Mouse (Mus musculus): ENCODE measurements around the gene Txndc5. TPM values are rescaled to one million over a fixed set of nuclear protein-coding genes. Genes with fewer than 3 reads are reported as not detected.

Txndc5 gene
- polyA plus RNA-seq, 1 experiment from 2014 or later: 106 TPM

GRCm38 (mm10) chr13:38486767-38487166 lies 41.9 kb downstream of the Txndc5 start:
- Histone ChIP-seq H3K9me3 (ENCODE audit: control insufficient read depth) (no peaks in the 10 kb centered on the region), H3K4me3 (ENCODE audit: low read depth, low read length) (no peak overlapping the region), H3K4me1 (replicated peaks; ENCODE audit: control insufficient read depth, insufficient read depth, low read length) (no peaks in the 10 kb centered on the region), H3K27me3 (replicated peaks; ENCODE audit: control insufficient read depth, insufficient read depth, low read length) (no peaks in the 10 kb centered on the region), H3K4me2 (replicated peaks; ENCODE audit: low read depth) (no peak overlapping the region), H3K9ac (ENCODE audit: low read depth, low read length) (no peak overlapping the region), H3K36me3 (ENCODE audit: control insufficient read depth, insufficient read depth) (no peaks in the 10 kb centered on the region), H3K27ac (ENCODE audit: low read depth, low read length) (no peak overlapping the region)
- 68% methylated on average over 6 of the region's 6 CpGs for WGBS
- ATAC-seq: no peak
- TF ChIP-seq CTCF (IDR thresholded peaks at IDR 0.05; ENCODE audit: low read depth): no peak

- Histone ChIP-seq H3K4me2 (replicated peaks; ENCODE audit: low read depth) (no peak overlapping the region), H3K9ac (ENCODE audit: low read depth, low read length) (no peak overlapping the region), H3K27me3 (replicated peaks; ENCODE audit: control insufficient read depth, insufficient read depth, low read length) (no peaks in the 10 kb centered on the region), H3K4me1 (replicated peaks; ENCODE audit: control insufficient read depth, insufficient read depth, low read length) (no peaks in the 10 kb centered on the region), H3K4me3 (ENCODE audit: low read depth, low read length) (no peak overlapping the region), H3K27ac (ENCODE audit: low read depth, low read length) (no peak overlapping the region), H3K9me3 (ENCODE audit: control insufficient read depth) (no peaks in the 10 kb centered on the region), H3K36me3 (ENCODE audit: control insufficient read depth, insufficient read depth) (no peaks in the 10 kb centered on the region)
- 81% methylated on average over 5 of the region's 5 CpGs for WGBS
- no peak for TF ChIP-seq CTCF (IDR thresholded peaks at IDR 0.05; ENCODE audit: low read depth)
- ATAC-seq: no peak
Observed at GRCm38 (mm10) chr13:38484701-38485100, 43.9 kb downstream of the Txndc5 start.

GRCm38 (mm10) chr13:38481021-38481420 lies 47.6 kb downstream of the Txndc5 start:
- Histone ChIP-seq H3K9me3 (ENCODE audit: control insufficient read depth) (no peaks in the 10 kb centered on the region), H3K36me3 (ENCODE audit: control insufficient read depth, insufficient read depth) (no peaks in the 10 kb centered on the region), H3K4me3 (ENCODE audit: low read depth, low read length) (no peak overlapping the region), H3K4me1 (replicated peaks; ENCODE audit: control insufficient read depth, insufficient read depth, low read length) (no peaks in the 10 kb centered on the region), H3K27me3 (replicated peaks; ENCODE audit: control insufficient read depth, insufficient read depth, low read length) (no peaks in the 10 kb centered on the region), H3K4me2 (replicated peaks; ENCODE audit: low read depth) (no peak overlapping the region), H3K27ac (ENCODE audit: low read depth, low read length) (no peak overlapping the region), H3K9ac (ENCODE audit: low read depth, low read length) (no peak overlapping the region)
- 73% methylated on average over 7 of the region's 7 CpGs for WGBS
- no peak for ATAC-seq
- no peak for TF ChIP-seq CTCF (IDR thresholded peaks at IDR 0.05; ENCODE audit: low read depth)

GRCm38 (mm10) chr13:38476936-38477335 lies 51.7 kb downstream of the Txndc5 start:
- no peaks in the 10 kb centered on the region for H3K4me1 ChIP-seq (replicated peaks; ENCODE audit: control insufficient read depth, insufficient read depth, low read length)
- no peak overlapping the region for H3K4me2 ChIP-seq (replicated peaks; ENCODE audit: low read depth)
- no peaks in the 10 kb centered on the region for H3K36me3 ChIP-seq (ENCODE audit: control insufficient read depth, insufficient read depth)
- no peak overlapping the region for H3K27ac ChIP-seq (ENCODE audit: low read depth, low read length)
- ATAC-seq: no peak
- no peak for TF ChIP-seq CTCF (IDR thresholded peaks at IDR 0.05; ENCODE audit: low read depth)
- no peak overlapping the region for H3K4me3 ChIP-seq (ENCODE audit: low read depth, low read length)
- H3K9me3 ChIP-seq (ENCODE audit: control insufficient read depth): no peaks in the 10 kb centered on the region
- H3K9ac ChIP-seq (ENCODE audit: low read depth, low read length): no peak overlapping the region
- no peaks in the 10 kb centered on the region for H3K27me3 ChIP-seq (replicated peaks; ENCODE audit: control insufficient read depth, insufficient read depth, low read length)
- 50% methylated on average over 8 of the region's 8 CpGs for whole genome bisulfite sequencing

DNA sequence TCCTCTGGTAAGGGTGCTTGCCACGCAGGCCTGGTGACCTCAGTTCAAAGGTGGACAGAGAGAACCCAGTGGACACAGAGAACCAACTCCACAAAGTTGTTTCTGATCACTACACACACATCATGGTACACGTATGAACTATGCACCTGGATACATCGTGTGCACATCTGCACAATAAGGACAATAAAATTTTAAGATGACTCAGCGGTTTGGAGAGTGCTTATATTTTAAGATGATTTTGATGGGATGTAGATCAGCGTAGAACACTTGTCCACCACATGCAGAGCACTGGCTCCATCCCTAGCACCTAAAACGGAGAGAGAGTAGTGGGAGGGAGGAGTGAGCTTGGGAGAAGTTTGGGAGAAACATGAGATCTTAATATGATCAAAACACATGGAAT lies 55.1 kb downstream of the Txndc5 start:
- no peak for TF ChIP-seq CTCF (IDR thresholded peaks at IDR 0.05; ENCODE audit: low read depth)
- H3K9ac ChIP-seq (ENCODE audit: low read depth, low read length): no peak overlapping the region
- no peak overlapping the region for H3K4me3 ChIP-seq (ENCODE audit: low read depth, low read length)

DNA sequence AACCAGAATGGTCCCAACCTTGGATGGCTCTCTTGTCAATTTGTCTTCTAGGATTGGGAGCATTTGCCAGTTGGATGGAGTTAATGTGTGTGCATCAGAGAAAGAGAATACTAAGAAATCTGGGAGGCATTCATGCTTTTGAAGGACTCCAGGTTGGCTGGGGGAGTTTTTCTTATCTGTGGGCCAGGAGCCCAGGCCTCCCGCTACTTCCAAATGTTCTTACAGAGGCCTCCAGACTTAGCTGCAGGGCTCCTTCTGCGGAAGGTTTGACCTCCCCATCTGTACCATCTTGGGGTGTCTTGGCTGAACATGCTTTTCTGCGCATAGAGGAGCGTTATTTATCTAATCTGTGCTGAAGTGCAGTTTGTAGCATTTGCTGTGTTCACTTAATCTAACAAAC lies 56.0 kb downstream of the Txndc5 start:
- 86% methylated on average over 4 of the region's 4 CpGs for WGBS
- H3K27me3 ChIP-seq (replicated peaks; ENCODE audit: control insufficient read depth, insufficient read depth, low read length): no peaks in the 10 kb centered on the region
- no peaks in the 10 kb centered on the region for H3K36me3 ChIP-seq (ENCODE audit: control insufficient read depth, insufficient read depth)
- H3K27ac ChIP-seq (ENCODE audit: low read depth, low read length): no peak overlapping the region
- ATAC-seq: no peak
- no peaks in the 10 kb centered on the region for H3K4me1 ChIP-seq (replicated peaks; ENCODE audit: control insufficient read depth, insufficient read depth, low read length)
- TF ChIP-seq CTCF (IDR thresholded peaks at IDR 0.05; ENCODE audit: low read depth): no peak
- no peaks in the 10 kb centered on the region for H3K9me3 ChIP-seq (ENCODE audit: control insufficient read depth)
- H3K4me2 ChIP-seq (replicated peaks; ENCODE audit: low read depth): no peak overlapping the region
- H3K4me3 ChIP-seq (ENCODE audit: low read depth, low read length): no peak overlapping the region
- H3K9ac ChIP-seq (ENCODE audit: low read depth, low read length): no peak overlapping the region

More for the DNA sequence above, 55.1 kb downstream of the Txndc5 start:
- no peaks in the 10 kb centered on the region for H3K4me1 ChIP-seq (replicated peaks; ENCODE audit: control insufficient read depth, insufficient read depth, low read length)
- H3K9me3 ChIP-seq (ENCODE audit: control insufficient read depth): no peaks in the 10 kb centered on the region
- H3K36me3 ChIP-seq (ENCODE audit: control insufficient read depth, insufficient read depth): no peaks in the 10 kb centered on the region
- no peak overlapping the region for H3K27ac ChIP-seq (ENCODE audit: low read depth, low read length)
- H3K27me3 ChIP-seq (replicated peaks; ENCODE audit: control insufficient read depth, insufficient read depth, low read length): no peaks in the 10 kb centered on the region
- ATAC-seq: no peak
- no peak overlapping the region for H3K4me2 ChIP-seq (replicated peaks; ENCODE audit: low read depth)
- 93% methylated on average over 6 of the region's 6 CpGs for WGBS

DNA sequence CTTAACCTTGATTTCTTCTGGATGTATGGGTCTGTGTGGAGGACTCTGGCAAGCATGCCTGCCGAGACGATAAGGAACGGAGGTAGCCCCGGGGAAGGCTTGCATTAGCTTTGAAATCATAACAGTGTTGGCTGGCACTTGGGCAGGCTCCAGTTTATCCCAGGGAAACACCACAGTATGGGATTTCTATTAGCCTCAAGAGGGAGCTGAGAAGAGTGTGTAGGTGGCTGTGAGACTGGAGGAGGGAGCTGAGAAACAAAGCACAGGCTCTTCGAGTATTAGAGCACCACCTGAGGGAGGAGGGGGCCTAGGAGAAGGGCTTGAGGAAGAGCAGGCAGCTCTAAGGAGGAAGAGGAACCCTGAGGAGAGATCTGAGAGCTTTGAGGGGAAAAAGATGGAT lies 57.7 kb downstream of the Txndc5 start:
- H3K9me3 ChIP-seq (ENCODE audit: control insufficient read depth): no peaks in the 10 kb centered on the region
- no peaks in the 10 kb centered on the region for H3K4me1 ChIP-seq (replicated peaks; ENCODE audit: control insufficient read depth, insufficient read depth, low read length)
- no peaks in the 10 kb centered on the region for H3K27me3 ChIP-seq (replicated peaks; ENCODE audit: control insufficient read depth, insufficient read depth, low read length)
- no peak overlapping the region for H3K9ac ChIP-seq (ENCODE audit: low read depth, low read length)
- H3K36me3 ChIP-seq (ENCODE audit: control insufficient read depth, insufficient read depth): no peaks in the 10 kb centered on the region
- no peak overlapping the region for H3K27ac ChIP-seq (ENCODE audit: low read depth, low read length)
- H3K4me2 ChIP-seq (replicated peaks; ENCODE audit: low read depth): no peak overlapping the region
- 78% methylated on average over 5 of the region's 5 CpGs for WGBS
- no peak for TF ChIP-seq CTCF (IDR thresholded peaks at IDR 0.05; ENCODE audit: low read depth)
- no peak overlapping the region for H3K4me3 ChIP-seq (ENCODE audit: low read depth, low read length)
- ATAC-seq: no peak

All from intestine, postnatal 0 days (tissue).